Mouse (Mus musculus): ENCODE data around the gene Gm49425.
"Not testable (repeated sequence)": the region's sequence is repeated elsewhere in the genome, so short reads cannot be mapped to it uniquely, and the experiment has no call there.

The Gm49425 gene

GRCm38 (mm10) chr15:101517161-101517560 lies at the start of gene Gm49425:
Gm49425 (minus strand) TSS chr15:101517261.
- DNase-seq (ENCODE audit: low read depth, low spot score) = not testable (repeated sequence)

- DNase-seq (ENCODE audit: low read depth, low spot score) = no peak
Observed at GRCm38 (mm10) chr15:101562850-101563249, 45.8 kb upstream of the Gm49425 start, which contains the start of gene Krt90. Krt90 (minus strand) TSS chr15:101562950.

- no peak for DNase-seq (ENCODE audit: low read depth, low spot score)
Observed at GRCm38 (mm10) chr15:101558034-101558646, 41.1 kb upstream of the Gm49425 start.

GRCm38 (mm10) chr15:101553169-101553568 lies 36.1 kb upstream of the Gm49425 start:
- no peak for DNase-seq (ENCODE audit: low read depth, low spot score)

DNA sequence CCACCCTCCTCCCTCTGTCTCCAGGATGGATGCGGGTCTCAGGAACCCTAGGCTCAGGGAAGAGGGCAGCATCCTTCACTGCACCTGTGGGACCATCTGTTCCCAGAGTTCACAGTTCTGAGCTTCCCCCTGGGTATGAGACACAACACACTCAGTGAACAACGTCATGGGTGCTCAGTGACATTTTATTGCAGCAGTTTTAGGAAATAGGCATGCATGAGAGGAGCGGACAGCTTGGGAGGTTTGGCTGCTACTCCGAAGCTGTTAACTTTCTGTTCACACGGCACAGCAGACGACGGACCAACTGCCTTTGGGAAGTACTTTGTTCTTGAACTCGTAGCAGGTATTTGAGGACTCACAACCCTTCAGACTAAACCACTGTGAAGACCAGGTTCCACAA lies 35.1 kb upstream of the Gm49425 start:
- no peak for DNase-seq (ENCODE audit: low read depth, low spot score)

DNA sequence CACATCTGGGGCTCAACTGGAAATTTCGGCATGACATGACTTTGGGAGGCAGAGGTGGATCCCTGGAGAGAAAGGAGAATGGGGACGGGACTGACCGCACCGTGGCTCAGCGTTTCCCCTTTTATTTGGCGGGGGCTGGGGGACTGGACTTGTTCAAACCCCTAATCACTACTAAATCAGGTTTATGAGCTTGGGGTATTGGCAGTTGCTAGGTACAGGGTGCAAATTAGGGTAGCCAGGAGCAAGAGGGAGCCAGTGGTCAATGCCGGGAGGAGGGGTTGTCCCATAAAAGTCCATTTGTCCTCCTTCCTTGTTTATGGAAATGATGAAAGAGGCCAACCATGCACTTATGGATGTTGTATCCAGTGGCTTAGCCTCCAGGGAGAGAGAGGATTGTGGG lies 33.5 kb upstream of the Gm49425 start, which contains the start of gene Krt82:
Gene Krt82 (minus strand): TSS at position 101 of the 400 bp plus-strand sequence.
- DNase-seq (ENCODE audit: low read depth, low spot score) = no peak

GRCm38 (mm10) chr15:101544478-101544877 lies 27.4 kb upstream of the Gm49425 start:
- no peak for DNase-seq (ENCODE audit: low read depth, low spot score)

- DNase-seq (ENCODE audit: low read depth, low spot score) = no peak
Observed at GRCm38 (mm10) chr15:101542543-101542942, 25.5 kb upstream of the Gm49425 start.

DNA sequence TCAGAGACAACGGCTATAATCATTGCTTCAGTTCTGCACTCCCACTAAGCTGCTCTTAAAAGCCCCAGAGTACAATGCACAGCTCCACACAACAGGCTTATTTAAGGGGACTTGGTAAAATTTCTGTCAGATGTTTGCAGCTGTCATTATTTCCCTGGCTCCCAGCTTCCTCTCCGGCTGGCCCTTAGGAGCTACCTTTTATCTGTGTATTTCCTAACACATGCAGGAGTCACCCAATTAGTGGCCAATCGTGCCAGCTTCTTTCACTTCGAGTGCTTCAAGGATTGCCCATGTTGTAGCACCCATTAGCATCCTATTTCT lies 21.5 kb upstream of the Gm49425 start:
- no peak for DNase-seq (ENCODE audit: low read depth, low spot score)

- DNase-seq (ENCODE audit: low read depth, low spot score) = peak; percentile 22
Observed at GRCm38 (mm10) chr15:101537864-101538579, 21.0 kb upstream of the Gm49425 start.

- peak; percentile 15 for DNase-seq (ENCODE audit: low read depth, low spot score)
Observed at GRCm38 (mm10) chr15:101536054-101536850, 19.2 kb upstream of the Gm49425 start.

DNA sequence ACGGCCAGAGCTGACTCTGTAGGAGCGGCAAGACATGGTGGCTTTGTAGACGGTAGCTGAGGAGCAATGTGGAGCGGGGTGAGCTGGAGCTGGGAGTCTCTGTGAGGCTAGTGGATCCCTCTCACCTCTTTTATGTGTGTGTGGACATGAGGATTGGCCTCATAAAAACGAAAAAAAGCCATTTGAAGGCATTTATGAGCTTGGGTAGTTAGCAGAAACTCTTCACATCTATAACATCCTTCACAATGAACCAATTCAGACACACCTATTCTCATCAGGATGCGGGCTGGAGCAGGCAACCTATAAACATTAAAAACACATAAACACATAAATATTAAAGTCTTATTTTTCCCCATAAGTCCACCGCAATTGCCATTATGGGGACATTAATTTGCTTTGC lies 15.7 kb upstream of the Gm49425 start, which contains the start of gene Krt84:
Gene Krt84 (minus strand): TSS at position 101 of the 400 bp plus-strand sequence.
- no peak for DNase-seq (ENCODE audit: low read depth, low spot score)

DNA sequence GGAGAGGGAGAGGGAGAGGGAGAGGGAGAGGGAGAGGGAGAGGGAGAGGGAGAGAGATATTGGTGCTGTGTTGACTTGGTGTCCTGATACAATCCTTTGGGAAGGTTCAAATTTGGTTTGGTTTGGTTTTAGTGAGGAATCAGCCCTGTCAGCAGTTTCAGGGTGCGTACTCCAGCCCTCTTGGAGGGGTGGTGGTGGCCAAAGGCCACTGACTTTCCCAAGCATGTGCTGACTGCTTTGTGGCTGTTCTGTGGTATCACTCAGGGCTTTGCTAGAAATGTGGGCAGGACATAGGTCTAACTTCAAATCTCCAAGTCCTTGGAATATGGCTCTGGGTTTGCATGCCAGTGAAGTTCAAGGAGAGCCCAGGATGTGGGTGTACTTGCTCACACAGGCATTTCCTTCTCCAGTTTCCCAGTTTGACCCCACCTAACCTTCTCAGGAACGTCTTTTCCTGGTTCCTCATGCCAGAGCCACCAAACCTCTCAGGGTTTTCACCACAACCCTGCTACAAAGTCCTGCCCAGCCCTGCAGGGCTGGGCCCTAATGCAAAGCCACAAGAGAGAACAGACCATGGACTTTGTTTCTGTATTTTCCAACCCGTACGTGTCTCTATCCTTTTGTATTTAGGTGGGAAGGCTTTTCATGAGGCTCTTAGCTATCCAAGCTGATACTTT lies 5.6 kb upstream of the Gm49425 start:
- no peak for DNase-seq (ENCODE audit: low read depth, low spot score)

DNA sequence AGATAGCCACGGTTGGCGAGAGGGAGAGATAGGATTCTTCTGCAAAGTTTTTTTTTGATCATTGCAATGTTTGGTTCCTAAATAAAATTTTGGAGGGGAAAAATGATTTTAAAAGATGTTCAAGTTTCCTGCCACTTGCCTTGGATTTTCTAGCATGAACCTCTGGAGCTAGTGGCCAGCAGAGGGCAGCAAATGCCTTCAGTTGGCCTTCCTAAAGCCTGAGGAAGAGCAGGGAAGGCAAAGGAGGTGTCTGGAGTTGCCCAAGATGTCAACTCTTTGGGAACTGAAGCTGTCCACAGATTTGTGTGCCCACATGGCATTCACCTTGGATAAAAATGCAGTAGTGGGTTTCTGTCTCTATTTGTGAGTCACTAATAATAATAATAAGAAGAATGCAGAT lies 2.7 kb upstream of the Gm49425 start:
- DNase-seq (ENCODE audit: low read depth, low spot score) = peak; percentile 90

DNA sequence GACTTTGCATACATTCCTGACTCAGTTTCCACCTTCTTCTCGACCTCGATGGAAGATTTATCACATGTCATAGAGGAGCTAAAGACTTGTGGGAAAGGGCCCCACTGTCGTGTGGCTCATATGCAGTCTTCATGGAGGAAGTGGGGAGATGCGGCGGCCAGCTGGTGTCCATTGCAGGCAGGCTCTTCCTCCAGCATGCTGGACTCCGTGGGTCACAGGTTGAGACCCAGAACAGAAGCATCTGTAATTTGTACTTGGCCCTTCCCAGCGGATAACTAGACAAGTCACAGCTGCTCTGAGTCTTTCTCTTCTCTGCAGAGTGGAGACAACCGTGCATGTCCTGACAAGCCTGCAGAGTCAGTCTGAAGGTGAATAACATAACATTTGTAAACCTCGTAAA lies 8.8 kb downstream of the Gm49425 start:
- DNase-seq (ENCODE audit: low read depth, low spot score) = no peak

- no peak for DNase-seq (ENCODE audit: low read depth, low spot score)
Observed at GRCm38 (mm10) chr15:101506896-101507758, 9.9 kb downstream of the Gm49425 start.

GRCm38 (mm10) chr15:101497181-101497580 lies 19.9 kb downstream of the Gm49425 start:
- DNase-seq (ENCODE audit: low read depth, low spot score) = peak; percentile 89

DNA sequence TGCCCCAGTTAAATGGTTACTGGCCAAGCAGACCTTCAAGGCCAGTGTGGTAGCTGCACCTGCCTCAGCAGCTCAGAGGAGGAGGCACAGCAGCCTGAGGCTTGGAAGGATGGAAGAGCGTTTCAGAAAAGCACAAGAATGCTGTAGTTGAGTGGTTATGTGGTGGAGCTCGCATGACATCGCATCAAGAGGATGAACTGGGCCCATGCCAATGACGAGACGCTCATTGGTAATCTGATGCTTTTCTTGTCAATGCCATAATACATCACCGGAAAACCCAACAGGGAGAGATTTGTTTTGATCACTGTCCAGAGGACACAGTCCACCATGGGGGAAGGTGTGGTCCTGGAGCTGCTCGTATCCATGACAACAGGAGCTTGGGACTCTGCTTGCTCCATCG lies 21.8 kb downstream of the Gm49425 start:
- DNase-seq (ENCODE audit: low read depth, low spot score) = peak; percentile 57

DNA sequence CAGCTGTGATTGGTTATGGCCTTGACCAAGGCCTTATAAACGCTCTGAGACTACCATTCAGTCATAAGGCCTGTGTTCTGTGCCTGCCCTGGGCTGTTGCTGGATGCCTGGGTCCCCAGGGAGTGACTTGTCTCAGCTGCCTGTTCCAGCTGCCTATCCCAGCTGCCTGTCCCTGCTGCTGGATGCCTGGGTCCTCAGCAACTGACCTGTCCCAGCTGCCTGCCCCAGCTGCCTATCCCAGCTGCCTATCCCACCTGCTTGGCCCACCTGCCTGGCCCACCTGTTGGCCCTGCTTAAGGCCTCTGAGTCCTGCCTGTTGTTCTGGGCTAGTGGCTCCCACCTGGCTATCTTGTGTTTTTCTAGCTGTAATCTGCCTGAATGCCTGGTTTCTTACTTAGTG lies 22.9 kb downstream of the Gm49425 start:
- DNase-seq (ENCODE audit: low read depth, low spot score) = peak; percentile 19

DNA sequence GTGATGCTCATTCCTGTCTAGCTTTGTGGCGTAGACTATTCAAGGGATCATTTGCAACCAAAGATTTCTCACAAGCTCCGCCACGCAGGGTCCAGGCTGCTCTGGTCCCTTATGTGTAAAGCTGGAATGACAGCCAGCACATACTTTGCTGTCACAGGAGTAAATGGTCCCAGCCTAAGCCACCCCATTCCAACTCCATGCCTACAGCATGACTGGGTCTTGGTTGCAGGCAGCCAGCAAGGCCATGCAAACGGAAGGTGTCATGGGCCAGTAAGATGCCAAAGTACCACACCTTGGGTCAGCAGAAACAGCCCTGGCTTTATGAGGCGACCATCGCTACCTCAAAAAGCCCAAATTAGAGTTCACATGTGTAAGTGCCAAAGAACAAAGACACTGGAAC lies 23.3 kb downstream of the Gm49425 start:
- DNase-seq (ENCODE audit: low read depth, low spot score) = no peak

GRCm38 (mm10) chr15:101492718-101493117 lies 24.3 kb downstream of the Gm49425 start:
- DNase-seq (ENCODE audit: low read depth, low spot score) = no peak

All from 3T3-L1 (cell line).